Mouse (Mus musculus) layer of hippocampus, postnatal 10 days (tissue): ENCODE data around the gene St3gal4. TPM values are rescaled to one million over a fixed set of nuclear protein-coding genes. Genes with fewer than 3 reads are reported as not detected.
A peak's percentile ranks its signal among the peaks of the same experiment; 100 is the strongest.

Source experiments
- DNase-seq, 2 experiments: peaks; one replicate each; pipeline ENCODE4 v3.0.0; 2021; ENCODE audit warnings: low spot score in 2 of 2
- total RNA-seq, 2 experiments: library from RNA; stranded (reverse); gene quantifications; 2 replicates each; pipeline ENCODE4 v1.2.3; 2021

Gene St3gal4
- total RNA-seq, 2 experiments from 2014 or later, result 18.8 to 22.1 TPM

- peak; percentile 82 to 86 for DNase-seq
Measured at GRCm38 (mm10) chr9:35108916-35109315, 10.2 kb downstream of the St3gal4 start.

GRCm38 (mm10) chr9:35108066-35108465, 11.0 kb downstream of the St3gal4 start:
- no peak for DNase-seq

- DNase-seq, result no peak
Measured at GRCm38 (mm10) chr9:35107396-35107795, 11.7 kb downstream of the St3gal4 start.

GRCm38 (mm10) chr9:35105884-35106880, 12.9 kb downstream of the St3gal4 start:
- DNase-seq, result peak in 1 of 2 experiments; percentile 9

- no peak for DNase-seq
Measured at GRCm38 (mm10) chr9:35105438-35105837, 13.6 kb downstream of the St3gal4 start.

GRCm38 (mm10) chr9:35104711-35105110, 14.4 kb downstream of the St3gal4 start:
- DNase-seq, result peak in 1 of 2 experiments; percentile 10

GRCm38 (mm10) chr9:35098762-35099161, 20.3 kb downstream of the St3gal4 start:
- DNase-seq, result peak in 1 of 2 experiments; percentile 6

GRCm38 (mm10) chr9:35097901-35098300, 21.2 kb downstream of the St3gal4 start:
- DNase-seq, result peak in 1 of 2 experiments; percentile 4

- no peak for DNase-seq
Measured at GRCm38 (mm10) chr9:35095726-35096125, 23.3 kb downstream of the St3gal4 start.

- DNase-seq, result no peak
Measured at GRCm38 (mm10) chr9:35093350-35093749, 25.7 kb downstream of the St3gal4 start.

GRCm38 (mm10) chr9:35092904-35093303, 26.2 kb downstream of the St3gal4 start:
- no peak for DNase-seq

- peak in 1 of 2 experiments; percentile 1 for DNase-seq
Measured at GRCm38 (mm10) chr9:35061446-35061845, 57.6 kb downstream of the St3gal4 start.

GRCm38 (mm10) chr9:35059881-35060280, 59.2 kb downstream of the St3gal4 start:
- peak in 1 of 2 experiments; percentile 2 for DNase-seq

GRCm38 (mm10) chr9:35058596-35059354, 60.3 kb downstream of the St3gal4 start:
- peak in 1 of 2 experiments; percentile 1 for DNase-seq

- DNase-seq, result no peak
Measured at GRCm38 (mm10) chr9:35058186-35058585, 60.9 kb downstream of the St3gal4 start.

GRCm38 (mm10) chr9:35057631-35058030, 61.4 kb downstream of the St3gal4 start:
- DNase-seq, result no peak

- DNase-seq, result no peak
Measured at GRCm38 (mm10) chr9:35056611-35057010, 62.5 kb downstream of the St3gal4 start.

GRCm38 (mm10) chr9:35055528-35056330, 63.3 kb downstream of the St3gal4 start:
- DNase-seq, result peak in 1 of 2 experiments; percentile 1

- DNase-seq, result peak in 1 of 2 experiments; percentile 1
Measured at GRCm38 (mm10) chr9:35053669-35054068, 65.4 kb downstream of the St3gal4 start.

GRCm38 (mm10) chr9:35053081-35053480, 66.0 kb downstream of the St3gal4 start:
- DNase-seq, result no peak

- DNase-seq, result peak in 1 of 2 experiments; percentile 1
Measured at GRCm38 (mm10) chr9:35052671-35053070, 66.4 kb downstream of the St3gal4 start.
